Comparison of ENCODE assay signal across 12 mouse cellular contexts in the genomic region with DNA sequence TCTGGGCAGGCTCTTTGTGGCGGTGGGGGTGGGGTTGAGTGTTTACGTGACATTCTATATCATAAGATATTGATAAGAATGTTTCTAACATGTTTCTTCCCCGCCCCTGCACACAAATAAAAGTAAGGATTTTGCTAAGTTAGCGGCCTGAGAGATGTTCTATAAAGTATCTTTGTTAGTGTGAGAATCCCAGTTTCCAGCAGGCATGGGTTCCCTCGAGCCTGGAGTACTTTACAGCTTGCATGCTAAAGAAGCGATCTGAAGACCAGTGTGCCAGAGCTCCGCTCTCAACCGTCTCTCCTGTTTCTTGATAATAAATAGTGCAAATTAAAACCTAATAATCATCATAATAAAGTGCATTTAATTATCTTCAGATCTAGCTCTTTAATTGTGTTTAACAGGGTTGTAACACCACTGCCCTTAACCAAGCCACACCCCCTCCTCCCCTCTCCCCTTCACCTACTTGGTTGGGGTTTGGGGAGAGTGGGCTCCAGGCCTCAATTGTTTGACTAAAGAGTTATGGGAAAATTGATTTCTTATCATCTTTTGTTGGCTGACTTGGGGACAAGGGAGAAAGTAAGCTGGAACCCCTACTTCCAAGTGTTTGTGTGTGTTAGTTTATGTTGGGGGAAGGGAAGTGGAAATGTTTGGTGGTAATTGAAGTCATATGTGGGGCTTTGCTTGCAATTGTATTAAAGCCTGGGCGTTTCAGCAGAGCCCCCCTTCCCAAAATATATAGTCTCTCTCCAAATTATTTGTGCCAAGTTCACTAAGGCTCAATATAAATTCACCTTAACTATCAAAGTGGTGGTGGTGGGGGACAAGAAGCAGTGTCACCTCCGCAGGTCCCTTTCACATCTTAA. TPM values are rescaled to one million over a fixed set of nuclear protein-coding genes. Genes with fewer than 3 reads are reported as not detected.
DNase-seq lines count a peak whose midpoint lies in the region; ATAC-seq and TF ChIP-seq lines count a peak whose summit lies in the region.
"Had no signal": no experiment of that assay in that cellular context is flagged by ENCODE, and none has a peak within 500 bp of the region (broad histone marks: within the 10 kb centered on the region; RNA-seq: fewer than 3 reads in every experiment).

No protein-coding gene starts in this region.

- intact Hi-C loops in heart, postnatal 36 days (cut with DNase I), result loop anchor here (2.0 kb wide), 1 partner anchor 29 kb away; a partner anchor contains a TSS
- intact Hi-C loops in left cerebral cortex, adult 2 months (cut with DNase I), result no loop called here

- peak overlapping the region; percentile 90 for H3K4me3 ChIP-seq in heart, embryonic 12.5 days
- peak overlapping the region; percentile 95 for H3K4me3 ChIP-seq in embryonic facial prominence, embryonic 11.5 days (ENCODE audit: low read depth, low read length)
- peak overlapping the region; percentile 79 for H3K4me3 ChIP-seq in hindbrain, embryonic 13.5 days
- peak overlapping the region; percentile 67 for H3K4me3 ChIP-seq in midbrain, embryonic 14.5 days (replicated peaks; ENCODE audit: low read depth, low read length)
- no peak overlapping the region for H3K4me3 ChIP-seq in left cerebral cortex, adult 2 months

- H3K9ac ChIP-seq in heart, embryonic 12.5 days, result peak overlapping the region; percentile 96
- H3K9ac ChIP-seq in embryonic facial prominence, embryonic 11.5 days (replicated peaks; ENCODE audit: low read length), result peak overlapping the region; percentile 99
- peak overlapping the region; percentile 86; the same call in 1 of the 2 replicates for H3K9ac ChIP-seq in hindbrain, embryonic 13.5 days
- H3K9ac ChIP-seq in midbrain, embryonic 14.5 days (replicated peaks; ENCODE audit: low read length), result no peak overlapping the region

- peak overlapping the region; percentile 77 for H3K4me2 ChIP-seq in heart, embryonic 12.5 days
- peak overlapping the region; percentile 76 for H3K4me2 ChIP-seq in embryonic facial prominence, embryonic 11.5 days (ENCODE audit: low read depth, low read length)
- peak overlapping the region; percentile 80 for H3K4me2 ChIP-seq in hindbrain, embryonic 13.5 days
- peak overlapping the region; percentile 88 for H3K4me2 ChIP-seq in midbrain, embryonic 14.5 days (ENCODE audit: low read length)

- WGBS in heart, embryonic 12.5 days, result 24% methylated on average over 10 of the region's 10 CpGs
- WGBS in embryonic facial prominence, embryonic 11.5 days, result 4% methylated on average over 10 of the region's 10 CpGs
- 8% methylated on average over 10 of the region's 10 CpGs for WGBS in hindbrain, embryonic 13.5 days
- WGBS in midbrain, embryonic 14.5 days, result 16% methylated on average over 10 of the region's 10 CpGs

- 0 out of 2 replicates have a peak, but pooled peaks cover 4% of the 10 kb centered on the region for H3K36me3 ChIP-seq in heart, embryonic 12.5 days
- no peaks in the 10 kb centered on the region for H3K36me3 ChIP-seq in embryonic facial prominence, embryonic 11.5 days (replicated peaks; ENCODE audit: control insufficient read depth, insufficient read depth, low read depth, low read length)
- H3K36me3 ChIP-seq in hindbrain, embryonic 13.5 days, result no peaks in the 10 kb centered on the region
- H3K36me3 ChIP-seq in midbrain, embryonic 14.5 days (ENCODE audit: control insufficient read depth, insufficient read depth, low read length), result no peaks in the 10 kb centered on the region

- no peak for TF ChIP-seq CTCF in left cerebral cortex, adult 2 months (IDR thresholded peaks at IDR 0.05)

- no peaks in the 10 kb centered on the region for H3K27me3 ChIP-seq in heart, embryonic 12.5 days (replicated peaks)
- no peaks in the 10 kb centered on the region for H3K27me3 ChIP-seq in embryonic facial prominence, embryonic 11.5 days (ENCODE audit: control insufficient read depth, insufficient read depth, low read length)
- 0 out of 2 replicates have a peak, but pooled peaks cover 14% of the 10 kb centered on the region for H3K27me3 ChIP-seq in hindbrain, embryonic 13.5 days
- peaks cover 7% of the 10 kb centered on the region; the same call in 1 of the 2 replicates for H3K27me3 ChIP-seq in midbrain, embryonic 14.5 days (ENCODE audit: control insufficient read depth, insufficient read depth, low read length)

- peaks cover 43% of the 10 kb centered on the region for H3K4me1 ChIP-seq in heart, embryonic 12.5 days (replicated peaks)
- H3K4me1 ChIP-seq in embryonic facial prominence, embryonic 11.5 days (ENCODE audit: control insufficient read depth, insufficient read depth, low read length), result peaks cover 11% of the 10 kb centered on the region
- peaks cover 80% of the 10 kb centered on the region for H3K4me1 ChIP-seq in hindbrain, embryonic 13.5 days (replicated peaks)
- peaks cover 10% of the 10 kb centered on the region; the same call in 1 of the 2 replicates for H3K4me1 ChIP-seq in midbrain, embryonic 14.5 days (ENCODE audit: control insufficient read depth, insufficient read depth, low read length)

- ATAC-seq in heart, embryonic 12.5 days (ENCODE audit: insufficient number of reproducible peaks, low FRiP score), result no peak
- no peak for ATAC-seq in embryonic facial prominence, embryonic 11.5 days (replicated peaks; ENCODE audit: insufficient number of reproducible peaks, low FRiP score, low TSS enrichment, low read depth)
- no peak for ATAC-seq in hindbrain, embryonic 13.5 days (ENCODE audit: low FRiP score)
- ATAC-seq in midbrain, embryonic 14.5 days (ENCODE audit: low FRiP score, low TSS enrichment), result no peak
- ATAC-seq: CD4-positive, CD25-positive, alpha-beta regulatory T cell, adult 4 months had no signal

- no peak for DNase-seq in heart, postnatal 36 days
- DNase-seq in embryonic facial prominence, embryonic 11.5 days (ENCODE audit: low spot score), result peak; percentile 76
- peak; percentile 44 for DNase-seq in midbrain, embryonic 14.5 days
- DNase-seq in left cerebral cortex, adult 2 months (ENCODE audit: extremely low spot score in 1 of 2, low spot score in 2 of 2), result no peak
- no peak for DNase-seq in cerebellum, postnatal 36 days
- DNase-seq in ovary, postnatal 10 days (ENCODE audit: low spot score), result no peak
- DNase-seq: gastrocnemius, postnatal 36 days had no signal

- H3K9me3 ChIP-seq in heart, embryonic 12.5 days (replicated peaks), result no peaks in the 10 kb centered on the region
- no peaks in the 10 kb centered on the region for H3K9me3 ChIP-seq in embryonic facial prominence, embryonic 11.5 days (replicated peaks; ENCODE audit: control insufficient read depth, low read length)
- no peaks in the 10 kb centered on the region for H3K9me3 ChIP-seq in hindbrain, embryonic 13.5 days
- H3K9me3 ChIP-seq in midbrain, embryonic 14.5 days (ENCODE audit: control insufficient read depth, low read length), result no peaks in the 10 kb centered on the region

- H3K27ac ChIP-seq in heart, embryonic 12.5 days (ENCODE audit: poor library complexity, severe bottlenecking), result peak overlapping the region; percentile 89
- peak overlapping the region; percentile 63 for H3K27ac ChIP-seq in embryonic facial prominence, embryonic 11.5 days (replicated peaks; ENCODE audit: low read depth, low read length)
- no peak overlapping the region for H3K27ac ChIP-seq in hindbrain, embryonic 13.5 days
- H3K27ac ChIP-seq in midbrain, embryonic 14.5 days (replicated peaks; ENCODE audit: low read depth, low read length), result no peak overlapping the region
- H3K27ac ChIP-seq in left cerebral cortex, adult 2 months, result no peak overlapping the region

RNA-seq across cellular contexts. Expression of a gene that starts 3.7 kb away (rescaled TPM):
- 32.0 and 33.8 TPM in 2 replicates for polyA plus RNA-seq in heart, embryonic 12.5 days (2016; fragmentation: Nextera tagmentation; extraction: Ambion mirVana)
- 1 to 10 TPM; 3.1 to 5.4 TPM for total RNA-seq in heart, postnatal 36 days (2021)
- 53.3 and 57.0 TPM in 2 replicates for polyA plus RNA-seq in embryonic facial prominence, embryonic 11.5 days (2014; fragmentation: Nextera tagmentation; extraction: Ambion mirVana)
- polyA plus RNA-seq in hindbrain, embryonic 13.5 days (2015; fragmentation: Nextera tagmentation; extraction: Ambion mirVana), result 10.5 and 11.8 TPM in 2 replicates
- 7.2 and 8.0 TPM in 2 replicates for polyA plus RNA-seq in midbrain, embryonic 14.5 days (2014; fragmentation: Nextera tagmentation; extraction: Ambion mirVana)
- total RNA-seq in left cerebral cortex, adult 2 months (2021), result 10 to 100 TPM; 10.9 to 11.7 TPM
- polyA plus RNA-seq: CD4-positive, CD25-positive, alpha-beta regulatory T cell, adult 4 months had no signal

RNA-seq across cellular contexts. Expression of a gene that starts 28.7 kb away (rescaled TPM):
- polyA plus RNA-seq in heart, embryonic 12.5 days (2016; fragmentation: Nextera tagmentation; extraction: Ambion mirVana), result 10.9 and 11.6 TPM in 2 replicates
- total RNA-seq in heart, postnatal 36 days (2021), result 1 to 10 TPM; 1.4 to 1.5 TPM
- 10.5 and 10.6 TPM in 2 replicates for polyA plus RNA-seq in embryonic facial prominence, embryonic 11.5 days (2014; fragmentation: Nextera tagmentation; extraction: Ambion mirVana)
- 2.8 and 5.3 TPM in 2 replicates for polyA plus RNA-seq in hindbrain, embryonic 13.5 days (2015; fragmentation: Nextera tagmentation; extraction: Ambion mirVana)
- 2.3 and 4.2 TPM in 2 replicates for polyA plus RNA-seq in midbrain, embryonic 14.5 days (2014; fragmentation: Nextera tagmentation; extraction: Ambion mirVana)
- total RNA-seq in left cerebral cortex, adult 2 months (2021), result 1 to 10 TPM; 4.8 to 5.0 TPM
- total RNA-seq: gastrocnemius, postnatal 36 days had no signal
- polyA plus RNA-seq: CD4-positive, CD25-positive, alpha-beta regulatory T cell, adult 4 months; spleen, adult 2 months had no signal

RNA-seq across cellular contexts. Expression of a gene that starts 51.7 kb away (rescaled TPM):
- 38.9 and 42.7 TPM in 2 replicates for polyA plus RNA-seq in heart, embryonic 12.5 days (2016; fragmentation: Nextera tagmentation; extraction: Ambion mirVana)
- total RNA-seq in heart, postnatal 36 days (2021), result 10 to 100 TPM; 18.0 to 21.9 TPM
- 43.2 and 43.4 TPM in 2 replicates for polyA plus RNA-seq in embryonic facial prominence, embryonic 11.5 days (2014; fragmentation: Nextera tagmentation; extraction: Ambion mirVana)
- 83.4 and 86.1 TPM in 2 replicates for polyA plus RNA-seq in hindbrain, embryonic 13.5 days (2015; fragmentation: Nextera tagmentation; extraction: Ambion mirVana)
- polyA plus RNA-seq in midbrain, embryonic 14.5 days (2014; fragmentation: Nextera tagmentation; extraction: Ambion mirVana), result 51.3 and 58.4 TPM in 2 replicates
- total RNA-seq in left cerebral cortex, adult 2 months (2021), result 10 to 100 TPM; 57.1 to 60.5 TPM

RNA-seq across cellular contexts. Expression of a gene that starts 55.6 kb away (rescaled TPM):
- 1.6 and 2.0 TPM in 2 replicates for polyA plus RNA-seq in heart, embryonic 12.5 days (2016; fragmentation: Nextera tagmentation; extraction: Ambion mirVana)
- total RNA-seq in heart, postnatal 36 days (2021), result not detected
- 1.0 and 1.3 TPM in 2 replicates for polyA plus RNA-seq in embryonic facial prominence, embryonic 11.5 days (2014; fragmentation: Nextera tagmentation; extraction: Ambion mirVana)
- polyA plus RNA-seq in hindbrain, embryonic 13.5 days (2015; fragmentation: Nextera tagmentation; extraction: Ambion mirVana), result 0.04 and 0.18 TPM in 2 replicates
- polyA plus RNA-seq in midbrain, embryonic 14.5 days (2014; fragmentation: Nextera tagmentation; extraction: Ambion mirVana), result 0.12 TPM in 1 of 2 replicates, not detected in the other
- total RNA-seq in left cerebral cortex, adult 2 months (2021), result not detected
- total RNA-seq: gastrocnemius, postnatal 36 days; left cerebral cortex, postnatal 36 days had no signal
- polyA plus RNA-seq: spleen, adult 2 months had no signal

Comparison
In these comparisons a context has a peak if more than half of its experiments do, and no peak if none do; other contexts are left out.
1. H3K27ac ChIP-seq: peak in heart, embryonic 12.5 days (single experiment) and embryonic facial prominence, embryonic 11.5 days (single experiment); none in hindbrain, embryonic 13.5 days (single experiment), midbrain, embryonic 14.5 days (single experiment) and left cerebral cortex, adult 2 months (single experiment).
2. DNase-seq: peak in embryonic facial prominence, embryonic 11.5 days (single experiment) and midbrain, embryonic 14.5 days (single experiment); none in heart, postnatal 36 days (0 of 2), left cerebral cortex, adult 2 months (0 of 2), cerebellum, postnatal 36 days (0 of 2) and ovary, postnatal 10 days (single experiment).
3. Peak in every context shown above with its lines, with median percentiles within 50 percentile points of each other: H3K4me2 ChIP-seq.